Mouse (Mus musculus) kidney, adult 18-20 months (tissue): ENCODE measurements around the gene Tead2.

Experiments
- DNase-seq: peaks from one replicate; pipeline ENCODE4 v3.0.0; 2021

Gene Tead2

DNA sequence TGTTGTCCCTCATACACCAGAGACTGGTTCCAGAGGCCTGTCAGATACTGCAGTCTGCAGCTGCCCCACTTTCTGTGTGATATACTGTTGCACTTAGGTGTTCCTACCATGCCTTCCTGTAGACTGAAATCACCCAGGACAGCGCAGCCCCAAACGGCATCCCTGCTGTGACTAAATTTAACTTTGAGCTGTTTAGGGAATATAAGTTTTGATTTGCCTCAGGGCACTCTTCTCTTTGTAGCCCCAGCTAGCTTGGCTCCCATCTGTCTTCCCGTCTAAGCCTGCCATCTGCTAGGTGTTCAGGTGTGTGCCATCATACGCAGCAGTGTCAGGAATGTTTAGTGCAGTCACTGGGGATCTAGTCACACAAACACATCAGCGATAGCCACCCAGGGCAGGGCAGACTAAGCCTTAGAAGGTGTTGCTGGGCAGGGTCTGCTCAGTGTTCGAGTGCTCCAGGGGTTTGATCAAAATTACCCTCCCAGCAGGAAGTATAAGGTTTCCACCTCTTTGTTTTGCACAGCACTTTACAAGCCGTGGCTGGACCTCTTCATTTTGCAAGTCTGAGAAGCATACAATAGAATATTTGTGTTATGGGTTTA is 47.6 kb downstream of the Tead2 start:
- no peak for DNase-seq

DNA sequence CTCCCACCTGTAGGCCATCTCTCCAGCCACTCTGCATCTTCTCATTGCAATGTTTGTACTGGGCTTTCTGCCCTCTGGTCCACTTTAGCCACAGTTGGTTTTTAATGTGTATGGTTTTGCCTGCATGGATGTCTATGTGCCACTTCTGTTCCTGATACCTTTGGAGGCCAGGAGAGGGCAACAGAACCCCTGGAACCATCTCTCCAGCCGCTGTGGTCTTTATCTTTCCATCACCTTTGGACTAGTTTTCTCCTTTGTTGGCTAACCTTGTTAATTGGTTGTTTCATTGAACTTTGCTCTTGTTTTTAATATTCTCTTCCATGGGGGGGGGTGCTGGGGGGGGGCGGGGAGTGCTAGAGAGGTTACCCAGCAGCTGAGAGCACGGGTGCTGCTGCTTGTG is 48.8 kb downstream of the Tead2 start:
- no peak for DNase-seq

DNA sequence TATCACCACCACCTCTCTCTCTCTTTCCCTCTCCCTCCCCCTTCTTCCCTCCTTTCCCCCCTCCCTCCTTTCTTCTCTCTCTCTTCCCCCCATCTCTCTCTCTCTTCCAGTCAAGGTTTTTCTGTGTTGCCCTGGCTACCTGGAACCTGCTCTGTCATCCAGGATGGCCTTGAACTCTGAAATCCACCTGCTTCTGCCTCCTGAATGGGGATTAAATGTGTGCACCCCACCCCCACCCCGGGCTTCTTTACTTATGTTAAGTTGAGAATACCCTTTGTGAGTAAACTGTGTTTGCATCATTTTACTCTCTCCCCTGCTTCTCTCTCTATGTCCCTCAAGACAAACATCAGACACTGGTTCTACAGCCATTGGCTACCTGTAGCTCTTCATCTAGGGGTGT is 50.0 kb downstream of the Tead2 start:
- DNase-seq: no peak

DNA sequence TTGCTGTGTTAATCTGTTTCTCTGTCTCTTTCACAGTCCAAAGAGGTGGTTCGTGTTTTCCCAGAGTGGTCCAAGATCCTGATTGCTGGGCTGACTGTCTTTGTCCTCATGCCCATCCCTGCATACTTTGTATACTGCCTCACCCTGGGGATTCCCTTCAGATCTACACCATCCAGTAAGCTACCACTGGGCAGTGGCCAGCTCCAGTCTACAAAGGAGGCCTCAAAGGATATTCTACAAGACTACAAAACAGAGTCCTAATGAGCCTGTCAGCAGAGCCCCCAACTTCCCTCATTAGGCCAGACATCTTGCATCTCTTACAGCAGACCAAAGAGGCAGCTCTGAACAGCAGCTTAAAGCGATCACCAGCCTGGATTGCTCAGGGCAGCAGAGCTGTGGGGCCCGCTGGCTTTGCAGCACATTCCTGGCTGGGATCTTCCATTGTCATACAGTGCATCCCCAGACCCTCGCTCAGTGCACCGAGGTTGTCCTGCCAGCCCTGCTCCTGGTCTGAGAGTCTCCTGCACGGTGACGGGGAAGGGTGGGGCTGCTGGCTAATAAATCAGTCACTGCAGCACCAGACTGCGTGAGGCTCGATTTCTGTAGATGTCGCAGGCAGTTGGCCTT is 57.3 kb downstream of the Tead2 start:
- no peak for DNase-seq

DNA sequence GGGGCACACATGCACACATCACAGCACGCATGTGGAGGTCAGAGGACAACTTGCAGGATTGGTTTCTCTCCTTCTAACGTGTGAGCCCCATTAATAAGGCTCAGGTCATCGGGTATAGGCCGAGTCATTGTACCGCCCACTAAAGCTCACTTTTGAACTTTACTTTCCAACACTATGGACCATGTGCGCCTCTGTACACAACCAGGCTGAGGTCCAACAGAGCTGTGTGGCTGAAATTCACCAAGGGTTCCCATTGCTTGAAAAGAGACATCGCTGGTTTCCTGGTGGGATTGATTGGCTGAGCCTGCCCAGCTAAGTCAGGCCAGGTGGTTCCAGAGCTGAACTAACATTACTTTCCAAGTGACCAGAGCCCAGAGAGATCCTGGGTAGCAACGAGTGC is 58.1 kb downstream of the Tead2 start:
- no peak for DNase-seq

DNA sequence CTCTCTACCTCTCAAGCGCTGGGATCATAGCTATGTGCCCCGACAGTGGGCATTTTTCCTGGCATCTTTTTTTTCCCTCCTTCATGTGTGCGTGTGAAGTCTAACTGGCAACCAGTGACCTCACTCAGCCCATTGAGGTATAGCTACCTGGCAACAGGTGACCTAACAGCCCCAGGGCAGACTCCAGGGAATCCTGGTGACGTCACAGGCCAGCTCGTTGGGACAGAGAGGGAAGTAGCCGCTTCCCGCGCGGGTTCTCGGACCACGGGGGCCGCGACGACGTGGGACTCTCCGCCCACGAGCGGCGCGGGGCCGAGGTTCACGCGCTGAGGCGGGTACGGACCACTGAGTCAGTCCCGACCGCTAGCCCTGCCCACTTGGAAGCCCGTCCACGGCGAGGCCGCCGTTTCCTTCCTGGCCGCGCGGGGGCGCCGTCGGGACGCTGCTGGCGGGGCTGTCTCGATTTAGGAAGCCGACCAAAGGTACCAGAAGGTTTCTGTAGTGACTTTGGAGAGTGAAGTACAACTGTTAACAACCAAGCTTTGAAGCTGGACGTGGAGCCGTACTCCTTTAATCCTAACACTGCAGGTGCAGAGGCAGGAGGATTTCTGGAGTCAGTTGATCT is 61.7 kb downstream of the Tead2 start, which contains the start of gene Slc6a21:
TSS of gene Slc6a21 (plus strand) at position 378 of the 625 bp plus-strand sequence.
- DNase-seq: peak; percentile 90
